Mouse (Mus musculus) CH12.LX (cell line): Measurements from ENCODE around the gene Tob1. TPM values are rescaled to one million over a fixed set of nuclear protein-coding genes. Genes with fewer than 3 reads are reported as not detected.

Experiments used
- DNase-seq: peaks from one replicate; pipeline ENCODE4 v3.0.0-alpha.2; 2013; ENCODE audit errors: extremely low read depth
- H3K27ac ChIP-seq: 2 replicates; pipeline ENCODE4 v1.5.1; 2012; ENCODE audit warnings: low read depth, mild to moderate bottlenecking, control low read depth, moderate library complexity; ENCODE audit not compliant: insufficient read depth
- H3K27me3 ChIP-seq: replicated peaks from 2 replicates; pipeline ENCODE3; 2012; ENCODE audit warnings: inconsistent platforms
- H3K36me3 ChIP-seq, 2 experiments: replicated peaks in 1 of 2; 2 replicates each; pipeline versions ENCODE3 to v1.6.1; 2012; ENCODE audit warnings: inconsistent platforms in 1 of 2, low read length in 1 of 2, mild to moderate bottlenecking in 1 of 2, mixed read lengths in 1 of 2, moderate library complexity in 1 of 2; ENCODE audit not compliant: control insufficient read depth in 1 of 2, insufficient read depth in 1 of 2
- H3K4me1 ChIP-seq, 2 experiments: 2 replicates each; pipeline ENCODE4 v1.6.1; 2012; ENCODE audit warnings: inconsistent platforms in 1 of 2, moderate library complexity in 1 of 2; ENCODE audit not compliant: insufficient read depth in 2 of 2, control insufficient read depth in 1 of 2
- H3K4me2 ChIP-seq: 2 replicates; pipeline ENCODE4 v1.6.1; 2012; ENCODE audit warnings: low read depth, mild to moderate bottlenecking, control low read depth; ENCODE audit not compliant: poor library complexity, insufficient read depth, severe bottlenecking
- H3K4me3 ChIP-seq, 3 experiments: fragments of 150-350 bp in 1 of 3; sonication (generic) in 1 of 3; replicated peaks in 1 of 3; 2 replicates each; pipeline versions ENCODE3 to v1.5.1; 2011 to 2012; ENCODE audit warnings: low read depth in 2 of 3, low read length in 2 of 3, mild to moderate bottlenecking in 2 of 3, moderate library complexity in 2 of 3, control low read depth in 1 of 3, improper control_type of control experiment in 1 of 3, inconsistent platforms in 1 of 3, mixed read lengths in 1 of 3; ENCODE audit not compliant: poor library complexity in 1 of 3
- H3K79me2 ChIP-seq: replicated peaks from 2 replicates; pipeline ENCODE4 v1.6.1; 2012; ENCODE audit warnings: mild to moderate bottlenecking, moderate library complexity; ENCODE audit not compliant: control insufficient read depth, poor library complexity, insufficient read depth, severe bottlenecking; ENCODE audit errors: extremely low read depth
- H3K9ac ChIP-seq: 2 replicates; pipeline ENCODE4 v1.6.1; 2012; ENCODE audit warnings: low read depth, mild to moderate bottlenecking, control low read depth, moderate library complexity; ENCODE audit not compliant: insufficient read depth
- H3K9me3 ChIP-seq: replicated peaks from 2 replicates; pipeline ENCODE3; 2012; ENCODE audit warnings: low read length, inconsistent platforms, mixed read lengths
- BHLHE40 ChIP-seq: IDR thresholded peaks from 2 replicates; pipeline ENCODE4 v1.6.1; 2011; ENCODE audit warnings: mild to moderate bottlenecking, low read depth, low read length, improper control_type of control experiment
- CTCF ChIP-seq, 2 experiments: IDR thresholded peaks in 1 of 2; conservative IDR thresholded peaks in 1 of 2; 2 replicates each; pipeline ENCODE4 v1.5.1; 2011 to 2012; ENCODE audit warnings: low read depth in 2 of 2, low read length in 2 of 2, improper control_type of control experiment in 1 of 2, inconsistent platforms in 1 of 2, mild to moderate bottlenecking in 1 of 2, moderate library complexity in 1 of 2
- EP300 ChIP-seq: IDR thresholded peaks from 2 replicates; pipeline ENCODE4 v1.6.1; 2011; ENCODE audit warnings: low read length, improper control_type of control experiment
- HCFC1 ChIP-seq: IDR thresholded peaks from 2 replicates; pipeline ENCODE4 v1.6.1; 2012; ENCODE audit warnings: low read depth, mild to moderate bottlenecking, inconsistent platforms, low read length, improper control_type of control experiment
- IRF4 ChIP-seq: IDR thresholded peaks from 2 replicates; pipeline ENCODE4 v1.6.1; 2014; ENCODE audit warnings: low read depth, mild to moderate bottlenecking, inconsistent platforms, low read length, improper control_type of control experiment
- JUN ChIP-seq: IDR thresholded peaks from 2 replicates; pipeline ENCODE4 v1.6.1; 2011; ENCODE audit warnings: low read depth, mild to moderate bottlenecking, low read length, improper control_type of control experiment, moderate library complexity; ENCODE audit not compliant: insufficient read depth
- JUND ChIP-seq: conservative IDR thresholded peaks from 2 replicates; pipeline ENCODE4 v1.6.1; 2011; ENCODE audit warnings: low read depth, low read length, improper control_type of control experiment
- KAT2A ChIP-seq: IDR thresholded peaks from 2 replicates; pipeline ENCODE4 v1.6.1; 2012; ENCODE audit warnings: low read length, improper control_type of control experiment, inconsistent platforms; ENCODE audit not compliant: insufficient replicate concordance
- MAX ChIP-seq: IDR thresholded peaks from 2 replicates; pipeline ENCODE4 v1.6.1; 2011; ENCODE audit warnings: low read length, improper control_type of control experiment
- MAZ ChIP-seq: IDR thresholded peaks from 2 replicates; pipeline ENCODE4 v1.6.1; 2012; ENCODE audit warnings: low read depth, mild to moderate bottlenecking, inconsistent platforms, low read length, improper control_type of control experiment, moderate library complexity
- MYC ChIP-seq: IDR thresholded peaks from 2 replicates; pipeline ENCODE4 v1.6.1; 2011; ENCODE audit warnings: low read depth, mild to moderate bottlenecking, improper control_type of control experiment, low read length
- NELFE ChIP-seq: IDR thresholded peaks from 2 replicates; pipeline ENCODE4 v1.6.1; 2011; ENCODE audit warnings: low read depth, low read length, improper control_type of control experiment
- NRF1 ChIP-seq: IDR thresholded peaks from 2 replicates; pipeline ENCODE4 v1.6.1; 2014; ENCODE audit warnings: low read depth, mild to moderate bottlenecking, inconsistent platforms, low read length, improper control_type of control experiment, moderate library complexity
- PAX5 ChIP-seq: IDR thresholded peaks from 2 replicates; pipeline ENCODE4 v1.6.1; 2012; ENCODE audit warnings: low read length, inconsistent platforms, mixed read lengths
- RCOR1 ChIP-seq: conservative IDR thresholded peaks from 2 replicates; pipeline ENCODE4 v1.6.1; 2012; ENCODE audit warnings: low read depth, mild to moderate bottlenecking, inconsistent platforms, low read length, improper control_type of control experiment
- SIN3A ChIP-seq: IDR thresholded peaks from 2 replicates; pipeline ENCODE4 v1.6.1; 2012; ENCODE audit warnings: low read length, improper control_type of control experiment, inconsistent platforms
- TBP ChIP-seq: conservative IDR thresholded peaks from 2 replicates; pipeline ENCODE4 v1.6.1; 2011; ENCODE audit warnings: low read depth, low read length, improper control_type of control experiment
- TCF12 ChIP-seq: IDR thresholded peaks from 2 replicates; pipeline ENCODE4 v1.6.1; 2014; ENCODE audit warnings: low read depth, mild to moderate bottlenecking, inconsistent platforms, low read length, improper control_type of control experiment
- UBTF ChIP-seq: IDR thresholded peaks from 2 replicates; pipeline ENCODE4 v1.6.1; 2012; ENCODE audit warnings: low read depth, mild to moderate bottlenecking, inconsistent platforms, low read length, improper control_type of control experiment, moderate library complexity
- USF1 ChIP-seq: IDR thresholded peaks from 2 replicates; pipeline ENCODE4 v1.6.1; 2014; ENCODE audit warnings: low read depth, mild to moderate bottlenecking, inconsistent platforms, low read length, improper control_type of control experiment
- ZKSCAN1 ChIP-seq: IDR thresholded peaks from 2 replicates; pipeline ENCODE4 v1.6.1; 2012; ENCODE audit warnings: low read depth, inconsistent platforms, low read length, improper control_type of control experiment, borderline replicate concordance
- ZMIZ1 ChIP-seq: IDR thresholded peaks from 2 replicates; pipeline ENCODE4 v1.6.1; 2012; ENCODE audit warnings: low read depth, mild to moderate bottlenecking, inconsistent platforms, low read length, improper control_type of control experiment
- dilution Hi-C: fragments of 300-500 bp; cut with MboI; formaldehyde crosslinking; loops from 2 replicates; pipeline ENCODE4 v1.14.3; 2020; ENCODE audit warnings: low sequenced_read_pairs; ENCODE audit not compliant: extremely low pct_unique_long_range_greater_than_20kb, extremely low pct_ligation_motif_present
- in situ Hi-C: fragments of 300-500 bp; cut with MboI; formaldehyde crosslinking; loops from 3 replicates; pipeline ENCODE4 v1.14.3; 2019; ENCODE audit warnings: low sequenced_read_pairs, low pct_ligation_motif_present, low pct_unique_long_range_greater_than_20kb, mixed read lengths
- polyA plus RNA-seq: library from polyadenylated mRNA; unstranded; fragments of >175 nt; gene quantifications from 2 replicates; pipeline ENCODE4 v1.2.1, GENCODE M21; 2012; ENCODE audit warnings: low read depth; ENCODE audit not compliant: insufficient read length
- total RNA-seq, 2 experiments: library from RNA; depleted of rRNA; stranded (reverse); fragments of 300-350 nt in 1 of 2; fragments of >200 nt in 1 of 2; gene quantifications; 2 replicates each; pipeline ENCODE4 v1.2.3; 2012 to 2014

Gene Tob1
- total and polyA plus RNA-seq, 3 experiments = 9.0 to 14.3 (median 10.6) TPM

GRCm38 (mm10) chr11:94246789-94247061 is 35.5 kb downstream of the Tob1 start:
- dilution Hi-C loops = no loop called here
- Histone ChIP-seq H3K27me3 (peaks cover 3% of the 10 kb centered on the region), H3K4me2 (no peak overlapping the region), H3K9ac (no peak overlapping the region), H3K36me3 (no peaks in the 10 kb centered on the region), H3K9me3 (no peaks in the 10 kb centered on the region), H3K79me2 (no peaks in the 10 kb centered on the region), H3K4me1 (no peaks in the 10 kb centered on the region; a peak in 1 of 4 replicates), H3K4me3 (no peak overlapping the region), H3K27ac (no peak overlapping the region)
- DNase-seq = no peak
- in situ Hi-C loops = no loop called here
- TF ChIP-seq IRF4 = no peak
- no peak for TF ChIP-seq EP300
- no peak for TF ChIP-seq PAX5
- no peak for TF ChIP-seq MAZ
- TF ChIP-seq ZKSCAN1 = no peak
- TF ChIP-seq MYC = no peak
- no peak for TF ChIP-seq USF1
- TF ChIP-seq ZMIZ1 = no peak
- no peak for TF ChIP-seq SIN3A
- TF ChIP-seq KAT2A = no peak
- TF ChIP-seq MAX = no peak
- no peak for TF ChIP-seq UBTF
- no peak for TF ChIP-seq RCOR1
- no peak for TF ChIP-seq HCFC1
- no peak for TF ChIP-seq NRF1
- TF ChIP-seq, all 38 proteins: peak for 0

GRCm38 (mm10) chr11:94253156-94253555 is 41.9 kb downstream of the Tob1 start:
- in situ Hi-C loops = loop anchor here (25.0 kb wide), 1 partner anchor 291 kb away; the partner anchor contains the start of genes Gm20390, Nme1 and Nme2
- H3K9ac ChIP-seq = no peak overlapping the region
- H3K4me1 ChIP-seq = peaks cover 6 to 12% of the 10 kb centered on the region in 2 experiments
- no peak overlapping the region for H3K4me3 ChIP-seq
- peaks cover 8% of the 10 kb centered on the region for H3K9me3 ChIP-seq
- H3K27me3 ChIP-seq = peaks cover 2% of the 10 kb centered on the region
- dilution Hi-C loops = no loop called here
- no peaks in the 10 kb centered on the region for H3K79me2 ChIP-seq
- H3K36me3 ChIP-seq = no peaks in the 10 kb centered on the region
- TF ChIP-seq MYC = no peak
- no peak for TF ChIP-seq NRF1
- TF ChIP-seq BHLHE40 = no peak
- TF ChIP-seq USF1 = no peak
- no peak for TF ChIP-seq EP300
- TF ChIP-seq RCOR1 = no peak
- TF ChIP-seq JUN = no peak
- no peak for TF ChIP-seq ZMIZ1
- TF ChIP-seq NELFE = no peak
- TF ChIP-seq MAZ = no peak
- TF ChIP-seq UBTF = no peak
- TF ChIP-seq JUND = no peak
- TF ChIP-seq CTCF (conservative IDR thresholded peaks at IDR 0.05 in 1 of 2, IDR thresholded peaks at IDR 0.05 in 1 of 2; ENCODE audit: low read depth in 2 of 2, low read length in 2 of 2) = no peak
- no peak for TF ChIP-seq KAT2A
- no peak for TF ChIP-seq TBP
- TF ChIP-seq ZKSCAN1 = no peak
- TF ChIP-seq TCF12 = no peak
- H3K4me2 ChIP-seq = no peak overlapping the region
- DNase-seq = no peak
- H3K27ac ChIP-seq = no peak overlapping the region
